Mouse (Mus musculus) liver, embryonic 14.5 days (tissue): Measurements from ENCODE around the gene Gja5. TPM values are rescaled to one million over a fixed set of nuclear protein-coding genes. Genes with fewer than 3 reads are reported as not detected.

ENCODE experiments used
- ATAC-seq: fragments of 200-750 bp; cut with Nextera tagmentation; 2 replicates; pipeline ENCODE4 v1.8.0; 2017; ENCODE audit warnings: moderate number of reproducible peaks, mild to moderate bottlenecking, moderate library complexity; ENCODE audit not compliant: insufficient read depth
- DNase-seq, 3 experiments: peaks; one replicate each; pipeline ENCODE4 v3.0.0-alpha.2; 2012 to 2013; ENCODE audit warnings: low read depth in 3 of 3, low spot score in 3 of 3
- H3K27ac ChIP-seq: fragments of 300-500 bp; sonication (generic); 2 replicates; pipeline ENCODE4 v1.5.1; 2014; ENCODE audit warnings: moderate library complexity, mild to moderate bottlenecking, control low read depth, inconsistent platforms
- H3K27me3 ChIP-seq: fragments of 300-500 bp; sonication (generic); 2 replicates; pipeline ENCODE4 v1.6.1; 2014; ENCODE audit warnings: mild to moderate bottlenecking, low read length, moderate library complexity; ENCODE audit not compliant: control insufficient read depth, insufficient read depth
- H3K36me3 ChIP-seq: fragments of 300-500 bp; sonication (generic); replicated peaks from 2 replicates; pipeline ENCODE4 v1.6.1; 2014; ENCODE audit warnings: low read depth; ENCODE audit not compliant: control insufficient read depth, insufficient read depth
- H3K4me1 ChIP-seq, 2 experiments: fragments of 200-500 bp in 1 of 2; fragments of 300-500 bp in 1 of 2; sonication (generic) in 1 of 2; replicated peaks; 2 replicates each; pipeline ENCODE4 v1.6.1; 2012 to 2014; ENCODE audit warnings: antibody characterized with exemption in 1 of 2, inconsistent platforms in 1 of 2, low read length in 1 of 2; ENCODE audit not compliant: control insufficient read depth in 2 of 2, insufficient read depth in 2 of 2
- H3K4me2 ChIP-seq: fragments of 300-500 bp; sonication (generic); 2 replicates; pipeline ENCODE4 v1.6.1; 2014; ENCODE audit warnings: low read depth, mild to moderate bottlenecking, control low read depth, moderate library complexity
- H3K4me3 ChIP-seq, 2 experiments: fragments of 200-500 bp in 1 of 2; fragments of 300-500 bp in 1 of 2; sonication (generic) in 1 of 2; 2 replicates each; pipeline ENCODE4 v1.5.1; 2012 to 2014; ENCODE audit warnings: low read depth in 2 of 2, low read length in 2 of 2, mild to moderate bottlenecking in 2 of 2, control low read depth in 1 of 2, inconsistent platforms in 1 of 2, moderate library complexity in 1 of 2; ENCODE audit not compliant: insufficient read depth in 1 of 2
- H3K9ac ChIP-seq: fragments of 300-500 bp; sonication (generic); replicated peaks from 2 replicates; pipeline ENCODE4 v1.6.1; 2014; ENCODE audit warnings: mild to moderate bottlenecking, control low read depth, moderate library complexity
- H3K9me3 ChIP-seq: fragments of 300-500 bp; sonication (generic); 2 replicates; pipeline ENCODE4 v1.6.1; 2016; ENCODE audit warnings: low read length, mixed read lengths; ENCODE audit not compliant: control insufficient read depth
- CTCF ChIP-seq: IDR thresholded peaks from 2 replicates; pipeline ENCODE4 v1.5.1; 2016; ENCODE audit warnings: antibody characterized with exemption, low read depth, control low read depth
- EP300 ChIP-seq: IDR thresholded peaks from 2 replicates; pipeline ENCODE4 v1.6.1; 2016; ENCODE audit warnings: antibody characterized with exemption, low read depth
- WGBS: fragments of 180-500 bp; shearing (Covaris S2); extraction: QIAGEN DNeasy Blood & Tissue Kit; methylation state at CpG from one replicate; pipeline ENCODE4 v1.1.7; 2014; ENCODE audit not compliant: insufficient replicate concordance; 5-methylcytosine and 5-hydroxymethylcytosine counted together
- polyA plus RNA-seq, 2 experiments: library from polyadenylated mRNA; depleted of rRNA in 1 of 2; stranded (reverse) in 1 of 2; unstranded in 1 of 2; fragments of >200 nt; fragmentation: Nextera tagmentation in 1 of 2; extraction: Ambion mirVana in 1 of 2; gene quantifications; 2 replicates each; pipeline versions ENCODE4 v1.2.1 to v1.2.3; 2012 to 2014

Gja5 gene
- polyA plus RNA-seq, 2 experiments = 0.58 to 1.5 TPM

- no peaks in the 10 kb centered on the region for H3K9me3 ChIP-seq
- TF ChIP-seq EP300 = no peak
- 32% methylated on average over 4 of the region's 4 CpGs for WGBS
- no peaks in the 10 kb centered on the region for H3K4me1 ChIP-seq
- H3K27me3 ChIP-seq = no peaks in the 10 kb centered on the region
- DNase-seq (no peak), ATAC-seq (no peak)
- H3K27ac ChIP-seq = no peak overlapping the region
- no peak overlapping the region for H3K9ac ChIP-seq
- no peak overlapping the region for H3K4me2 ChIP-seq
- H3K4me3 ChIP-seq = no peak overlapping the region
- no peaks in the 10 kb centered on the region for H3K36me3 ChIP-seq
These were observed 100.0 kb downstream of the Gja5 start for GRCm38 (mm10) chr3:97004509-97004908.

GRCm38 (mm10) chr3:97007010-97007448 lies 102.5 kb downstream of the Gja5 start:
- Histone ChIP-seq H3K27ac (no peak overlapping the region), H3K4me3 (no peak overlapping the region), H3K9me3 (no peaks in the 10 kb centered on the region), H3K27me3 (no peaks in the 10 kb centered on the region), H3K4me1 (no peaks in the 10 kb centered on the region), H3K4me2 (no peak overlapping the region), H3K9ac (no peak overlapping the region), H3K36me3 (no peaks in the 10 kb centered on the region)
- no peak for ATAC-seq
- TF ChIP-seq CTCF (no peak), EP300 (no peak)
- no peak for DNase-seq
- WGBS = 58% methylated on average over 3 of the region's 3 CpGs

GRCm38 (mm10) chr3:97025226-97025625 lies 120.7 kb downstream of the Gja5 start:
- no peak overlapping the region for H3K27ac ChIP-seq
- no peaks in the 10 kb centered on the region for H3K9me3 ChIP-seq
- no peaks in the 10 kb centered on the region for H3K36me3 ChIP-seq
- H3K27me3 ChIP-seq = no peaks in the 10 kb centered on the region; the same call in 1 of the 2 replicates
- DNase-seq (no peak), ATAC-seq (no peak)
- WGBS = 42% methylated on average over 5 of the region's 5 CpGs
- no peak overlapping the region for H3K4me3 ChIP-seq
- no peaks in the 10 kb centered on the region for H3K4me1 ChIP-seq
- no peak overlapping the region for H3K4me2 ChIP-seq
- TF ChIP-seq CTCF = no peak
- H3K9ac ChIP-seq = no peak overlapping the region

GRCm38 (mm10) chr3:97032053-97032496 lies 127.6 kb downstream of the Gja5 start:
- H3K4me1 ChIP-seq = no peaks in the 10 kb centered on the region
- no peak overlapping the region for H3K9ac ChIP-seq
- peak overlapping the region in 1 of 2 experiments; percentile 8; a peak in 1 of 4 replicates for H3K4me3 ChIP-seq
- TF ChIP-seq EP300 = no peak
- TF ChIP-seq CTCF = no peak
- DNase-seq = no peak
- WGBS = 2% methylated on average over 10 of the region's 10 CpGs
- no peaks in the 10 kb centered on the region for H3K9me3 ChIP-seq
- H3K4me2 ChIP-seq = 0 out of 2 replicates have a peak overlapping the region, but pooled peaks have one; percentile 6
- no peak overlapping the region for H3K27ac ChIP-seq
- H3K36me3 ChIP-seq = no peaks in the 10 kb centered on the region
- H3K27me3 ChIP-seq = no peaks in the 10 kb centered on the region; the same call in 1 of the 2 replicates
- no peak for ATAC-seq

- H3K27ac ChIP-seq = no peak overlapping the region
- no peak overlapping the region for H3K9ac ChIP-seq
- H3K4me1 ChIP-seq = no peaks in the 10 kb centered on the region
- no peaks in the 10 kb centered on the region for H3K36me3 ChIP-seq
- H3K4me3 ChIP-seq = no peak overlapping the region
- no peak for ATAC-seq
- no peak overlapping the region for H3K4me2 ChIP-seq
- no peaks in the 10 kb centered on the region for H3K9me3 ChIP-seq
- 25% methylated on average over 3 of the region's 3 CpGs for WGBS
- no peak for TF ChIP-seq EP300
- TF ChIP-seq CTCF = no peak
- peak in 1 of 3 experiments; percentile 4 for DNase-seq
- H3K27me3 ChIP-seq = no peaks in the 10 kb centered on the region
These were observed 131.1 kb downstream of the Gja5 start for GRCm38 (mm10) chr3:97035558-97035957.
